Mouse (Mus musculus) thymus, adult 2 months (tissue): ENCODE results near the gene Aim2.

Source experiments
- CTCF ChIP-seq: fragments of 200-500 bp; IDR thresholded peaks from 2 replicates; pipeline ENCODE4 v1.5.1; 2012; ENCODE audit warnings: mild to moderate bottlenecking, control low read depth, low read length, moderate library complexity, borderline replicate concordance; ENCODE audit not compliant: control insufficient read depth, poor library complexity, insufficient read depth; ENCODE audit errors: extremely low read depth
- POLR2A ChIP-seq: fragments of 200-500 bp; IDR thresholded peaks from 2 replicates; pipeline ENCODE4 v1.6.1; 2012; ENCODE audit warnings: mild to moderate bottlenecking, low read length, control low read depth, moderate library complexity; ENCODE audit not compliant: control insufficient read depth, poor library complexity, insufficient read depth; ENCODE audit errors: extremely low read depth

DNA sequence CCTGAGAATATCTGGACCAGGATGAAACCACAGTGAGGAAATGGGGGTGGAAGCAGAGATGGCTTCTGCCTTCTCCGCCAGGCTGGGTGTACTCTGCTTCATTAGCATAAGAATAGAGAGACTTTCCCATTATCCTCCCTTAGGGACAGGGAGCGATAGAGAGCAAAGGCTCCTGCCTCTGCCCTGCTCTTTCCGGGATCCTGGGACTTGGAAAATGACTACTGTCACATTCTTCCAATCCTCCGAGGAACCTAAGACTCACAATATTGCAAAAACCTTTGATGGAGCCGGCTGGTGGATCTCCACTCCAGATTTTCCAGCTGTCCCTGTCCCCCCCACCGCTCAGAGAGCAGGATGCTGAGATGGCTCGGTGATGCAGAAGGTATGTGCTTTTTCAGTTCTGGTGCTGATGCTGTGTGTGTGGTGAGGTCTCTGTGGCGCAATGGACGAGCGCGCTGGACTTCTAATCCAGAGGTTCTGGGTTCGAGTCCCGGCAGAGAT is 39.3 kb downstream of the Aim2 start:
- no peak for TF ChIP-seq CTCF
- TF ChIP-seq POLR2A = no peak
